Mouse (Mus musculus) liver, embryonic 14.5 days (tissue): ENCODE measurements at regions not wholly inside any gene's neighbourhood (a gene's known extent, or its start where the extent isn't known, plus 50 kb on each side); places are given as distances from the start of the nearest gene placed in this dataset.

ENCODE experiments used
- CTCF ChIP-seq: IDR thresholded peaks from 2 replicates; pipeline ENCODE4 v1.5.1; 2016; ENCODE audit warnings: antibody characterized with exemption, low read depth, control low read depth
- EP300 ChIP-seq: IDR thresholded peaks from 2 replicates; pipeline ENCODE4 v1.6.1; 2016; ENCODE audit warnings: antibody characterized with exemption, low read depth

DNA sequence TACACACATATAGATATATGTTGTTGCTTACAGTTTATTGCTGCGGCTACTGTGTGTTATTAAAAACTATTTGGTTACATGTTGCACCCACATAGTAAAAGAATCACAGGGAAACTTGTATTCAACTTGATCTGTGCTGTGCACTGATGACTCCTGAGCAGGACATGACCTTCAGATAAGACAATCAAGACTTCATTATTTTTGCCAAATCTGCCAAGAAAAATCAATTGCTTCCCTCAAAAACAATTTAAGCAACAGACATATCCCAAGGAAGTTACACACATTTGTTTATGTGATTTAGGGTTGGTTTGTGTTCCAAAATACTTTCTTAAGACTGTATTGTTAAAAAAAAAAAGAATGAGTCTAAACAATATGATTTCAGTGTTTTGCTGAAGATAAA lies 114.7 kb upstream of the Emcn start:
- TF ChIP-seq CTCF (no peak), EP300 (no peak)
